Mouse (Mus musculus) left cerebral cortex, adult 2 months (tissue): ENCODE measurements around the gene Nlrp5. TPM values are rescaled to one million over a fixed set of nuclear protein-coding genes. Genes with fewer than 3 reads are reported as not detected.
"Not testable (repeated sequence)": the region's sequence is repeated elsewhere in the genome, so short reads cannot be mapped to it uniquely, and the experiment has no call there.

Source experiments
- DNase-seq, 2 experiments: peaks; one replicate each; pipeline ENCODE4 v3.0.0; 2021 to 2022; ENCODE audit warnings: low spot score in 2 of 2, mixed read lengths in 1 of 2; ENCODE audit errors: extremely low spot score in 1 of 2
- H3K27ac ChIP-seq: fragments of 200-600 bp; 2 replicates; pipeline ENCODE4 v1.8.1; 2022
- H3K4me3 ChIP-seq: fragments of 200-600 bp; 2 replicates; pipeline ENCODE4 v1.8.1; 2022
- CTCF ChIP-seq: fragments of 200-600 bp; IDR thresholded peaks from 2 replicates; pipeline ENCODE4 v1.8.1; 2022; ENCODE audit warnings: antibody characterized with exemption, mild to moderate bottlenecking, moderate library complexity
- intact Hi-C: fragments of 180-260 bp; cut with DNase I; formaldehyde crosslinking; loops from one replicate; pipeline ENCODE4 v1.15.1; 2025
- long read RNA-seq, 2 experiments: library from polyadenylated mRNA; stranded (forward); transcript quantifications; one replicate each; pipeline ENCODE4 v2.0.0; 2021; ENCODE audit warnings: borderline mapping rate in 2 of 2
- microRNA-seq, 2 experiments: library from miRNA; unstranded; fragments of <30 nt; microRNA quantifications; one replicate each; pipeline ENCODE4 v1.2.0; 2021
- total RNA-seq, 2 experiments: library from RNA; stranded (reverse); gene quantifications; 2 replicates each; pipeline ENCODE4 v1.2.3; 2021

The Nlrp5 gene
- not detected for total RNA-seq
- long read RNA-seq, experiment 1, result 0 reads
- long read RNA-seq, experiment 2, result 0 reads

- TF ChIP-seq CTCF, result no peak
- H3K27ac ChIP-seq, result no peak within 1 kb of the TSS
- no peak within 1 kb of the TSS for H3K4me3 ChIP-seq
- DNase-seq, result no peak
- intact Hi-C loops, result loop anchor here (10.0 kb wide), 1 partner anchor 59 kb away; no protein-coding TSS in a partner anchor
Observed at GRCm38 (mm10) chr7:23385589-23385988, at the start of gene Nlrp5. TSS of gene Nlrp5 (plus strand) at chr7:23385889.

- DNase-seq, H3K4me3 ChIP-seq, intact Hi-C loops, H3K27ac ChIP-seq: not testable (repeated sequence)
Observed at GRCm38 (mm10) chr7:23358311-23358710, 27.4 kb upstream of the Nlrp5 start.

GRCm38 (mm10) chr7:23470201-23470600, 84.5 kb downstream of the Nlrp5 start:
- DNase-seq, intact Hi-C loops, H3K27ac ChIP-seq: not testable (repeated sequence)

GRCm38 (mm10) chr7:23470832-23471231, 85.1 kb downstream of the Nlrp5 start:
- intact Hi-C loops, H3K27ac ChIP-seq, H3K4me3 ChIP-seq, DNase-seq: not testable (repeated sequence)

More at GRCm38 (mm10) chr7:23470201-23470600, 84.5 kb downstream of the Nlrp5 start:
- H3K4me3 ChIP-seq, result not testable (repeated sequence)

GRCm38 (mm10) chr7:23472886-23473285, 87.2 kb downstream of the Nlrp5 start:
- H3K27ac ChIP-seq, DNase-seq, intact Hi-C loops, H3K4me3 ChIP-seq: not testable (repeated sequence)

Small RNAs within 50 kb of the gene (microRNA-seq; reads per million reads assigned to microRNA genes)
- gene Gm25196, result 0 reads per million in 2 experiments

Other genes with a start within 250 kb of the Nlrp5 start
- gene Gm10662, start 241.4 kb upstream of the Nlrp5 start, total RNA-seq, result not detected
- gene Vmn1r165, start 168.6 kb upstream of the Nlrp5 start, total RNA-seq, result not detected
- gene Vmn1r166, start 134.2 kb upstream of the Nlrp5 start, total RNA-seq, result not detected
- gene Gm6902, start 107.0 kb upstream of the Nlrp5 start, total RNA-seq, result not detected
- not detected for gene Nlrp4e, start 84.7 kb upstream of the Nlrp5 start, total RNA-seq
- gene Vmn1r167, start 121.3 kb downstream of the Nlrp5 start, total RNA-seq, result not detected
- gene Vmn1r168, start 153.8 kb downstream of the Nlrp5 start, total RNA-seq, result not detected
- not detected for gene Vmn1r169, start 189.6 kb downstream of the Nlrp5 start, total RNA-seq
- gene Vmn1r170, start 220.3 kb downstream of the Nlrp5 start, total RNA-seq, result not detected
- gene Vmn1r171, start 244.8 kb downstream of the Nlrp5 start, total RNA-seq, result not detected